Mouse (Mus musculus) stomach, postnatal 0 days (tissue): ENCODE measurements around the gene Hoxc5.

ENCODE experiments used
- CTCF ChIP-seq: IDR thresholded peaks from 2 replicates; pipeline ENCODE4 v1.5.1; 2016; ENCODE audit warnings: antibody characterized with exemption, low read depth, mild to moderate bottlenecking, moderate library complexity
- EP300 ChIP-seq: optimal IDR thresholded peaks from 2 replicates; pipeline ENCODE3; 2016; ENCODE audit warnings: antibody characterized with exemption

- no peak for TF ChIP-seq CTCF
- TF ChIP-seq EP300 = no peak
Measured at GRCm38 (mm10) chr15:102992206-102992605, 25.0 kb downstream of the Hoxc5 start.
